Mouse (Mus musculus): ENCODE results near the gene Tmco4. TPM values are rescaled to one million over a fixed set of nuclear protein-coding genes. Genes with fewer than 3 reads are reported as not detected.

Tmco4 gene
- 10 to 100 TPM; 19.1 to 23.0 (median 21.1) TPM for total RNA-seq (2022)

DNA sequence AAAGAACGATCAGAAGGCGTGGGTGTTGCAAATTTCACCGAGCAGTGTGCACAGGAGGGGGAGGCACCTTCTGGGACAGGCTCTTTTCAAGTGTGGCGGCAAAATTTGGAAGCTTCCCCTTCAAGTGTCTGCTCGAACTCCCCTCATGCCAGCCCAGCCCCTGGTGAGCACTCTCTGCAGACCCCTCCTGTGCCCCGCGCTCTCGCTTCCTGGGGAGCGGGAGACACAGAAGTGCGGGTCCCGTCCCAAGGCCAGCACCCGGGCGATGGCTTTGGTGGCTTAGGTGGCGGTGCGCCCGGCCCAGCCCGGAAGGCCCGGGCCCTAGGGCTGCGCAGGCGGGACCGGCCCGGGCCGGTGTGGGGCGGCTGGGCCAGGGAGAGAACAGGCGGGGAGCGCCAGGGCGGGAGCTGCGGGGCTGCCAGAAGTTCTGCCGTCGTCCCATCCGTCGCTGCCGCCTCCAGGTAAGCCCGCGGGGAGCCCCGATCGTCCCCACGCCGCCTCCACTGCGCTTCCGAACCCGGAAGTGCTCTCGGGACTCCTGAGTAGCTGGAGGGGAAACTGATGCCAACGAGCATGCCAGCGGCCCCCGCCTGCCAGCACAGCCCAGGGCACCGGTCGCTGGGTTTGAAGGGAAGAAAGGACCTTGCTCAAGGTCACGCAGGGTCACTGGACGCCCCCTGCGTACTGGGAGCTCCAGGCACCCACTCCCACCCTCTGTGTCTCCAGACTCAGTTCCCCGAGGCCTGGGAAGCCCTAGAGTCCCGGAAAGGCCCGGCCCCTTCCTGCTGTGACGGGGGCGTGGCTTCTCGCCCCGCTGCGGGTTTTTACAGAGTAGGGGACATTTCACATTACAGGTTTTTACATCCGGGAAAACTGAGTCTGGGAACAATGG lies at the start of gene Tmco4:
Tmco4 (plus strand) TSS at position 62 of the 892 bp plus-strand sequence.
- peak; percentile 71 for DNase-seq

DNA sequence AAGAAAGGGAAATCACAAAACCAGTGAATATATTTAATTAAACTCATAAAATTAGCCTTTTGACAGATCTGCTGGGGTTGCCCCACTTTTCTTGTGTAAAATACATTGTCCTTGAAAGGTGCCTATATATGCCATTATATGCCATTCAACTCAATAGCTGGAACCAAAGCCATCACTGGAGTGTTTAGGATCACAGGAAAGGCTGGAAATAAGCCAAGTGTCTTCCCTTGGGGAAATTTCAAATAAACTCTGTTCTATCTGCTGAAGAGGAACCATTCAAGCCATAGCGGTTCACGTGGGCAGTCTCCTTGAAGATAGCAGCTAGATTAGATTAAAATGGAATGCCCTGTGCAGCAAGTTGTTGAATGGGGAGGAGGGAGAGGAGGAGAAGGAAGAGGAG lies 47.1 kb upstream of the Tmco4 start:
- DNase-seq, result no peak

DNA sequence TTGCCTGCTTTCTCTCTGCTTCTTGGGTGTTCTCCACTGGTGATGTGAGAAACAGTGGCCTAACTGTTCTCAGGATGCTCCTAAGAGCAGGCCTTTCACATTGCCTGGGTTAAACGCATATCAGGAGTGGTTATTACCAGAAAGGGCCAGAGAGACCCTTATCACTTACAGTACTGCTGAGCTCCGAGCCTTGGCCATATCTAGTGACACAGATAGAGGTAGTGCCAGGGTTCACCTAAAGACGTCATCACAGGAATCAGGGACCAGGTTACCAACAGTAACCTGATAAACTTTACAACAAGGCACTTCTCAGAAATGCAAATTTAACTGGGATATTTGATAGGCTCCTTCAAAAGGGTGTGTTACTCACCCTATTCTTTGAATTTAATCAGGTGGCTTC lies 38.8 kb upstream of the Tmco4 start:
- no peak for DNase-seq

DNA sequence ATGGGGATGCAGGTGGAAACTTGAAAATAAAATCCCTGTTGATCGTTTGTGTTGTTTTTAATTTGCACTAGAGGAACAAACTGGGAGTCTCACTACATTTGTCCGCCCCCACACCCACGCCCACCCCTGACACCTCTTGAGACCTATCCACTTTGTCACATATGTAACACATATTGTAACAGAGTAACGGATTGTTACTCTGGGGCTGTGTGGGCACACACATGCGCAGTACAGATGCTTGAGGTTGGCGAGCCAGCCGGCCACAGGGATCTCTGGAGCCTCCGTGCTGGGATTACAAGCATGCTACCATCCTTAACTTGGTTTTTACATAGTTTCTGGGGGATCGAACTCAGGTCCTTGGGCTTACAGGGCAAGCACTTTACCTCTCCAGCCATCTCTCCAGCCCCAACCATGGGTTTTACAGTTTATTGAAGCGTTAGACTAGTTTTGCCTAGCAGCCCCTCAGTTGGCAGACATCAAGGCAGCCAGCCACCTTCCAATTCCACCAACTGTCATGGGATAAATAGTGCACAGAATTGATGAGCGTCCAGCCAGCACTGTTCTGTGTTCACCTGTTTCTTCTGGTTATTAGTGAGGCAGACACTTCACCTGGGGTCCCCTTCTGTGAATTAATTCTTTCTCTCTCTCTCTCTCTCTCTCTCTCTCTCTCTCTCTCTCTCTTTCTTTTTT lies 38.1 kb upstream of the Tmco4 start:
- DNase-seq, result no peak

DNA sequence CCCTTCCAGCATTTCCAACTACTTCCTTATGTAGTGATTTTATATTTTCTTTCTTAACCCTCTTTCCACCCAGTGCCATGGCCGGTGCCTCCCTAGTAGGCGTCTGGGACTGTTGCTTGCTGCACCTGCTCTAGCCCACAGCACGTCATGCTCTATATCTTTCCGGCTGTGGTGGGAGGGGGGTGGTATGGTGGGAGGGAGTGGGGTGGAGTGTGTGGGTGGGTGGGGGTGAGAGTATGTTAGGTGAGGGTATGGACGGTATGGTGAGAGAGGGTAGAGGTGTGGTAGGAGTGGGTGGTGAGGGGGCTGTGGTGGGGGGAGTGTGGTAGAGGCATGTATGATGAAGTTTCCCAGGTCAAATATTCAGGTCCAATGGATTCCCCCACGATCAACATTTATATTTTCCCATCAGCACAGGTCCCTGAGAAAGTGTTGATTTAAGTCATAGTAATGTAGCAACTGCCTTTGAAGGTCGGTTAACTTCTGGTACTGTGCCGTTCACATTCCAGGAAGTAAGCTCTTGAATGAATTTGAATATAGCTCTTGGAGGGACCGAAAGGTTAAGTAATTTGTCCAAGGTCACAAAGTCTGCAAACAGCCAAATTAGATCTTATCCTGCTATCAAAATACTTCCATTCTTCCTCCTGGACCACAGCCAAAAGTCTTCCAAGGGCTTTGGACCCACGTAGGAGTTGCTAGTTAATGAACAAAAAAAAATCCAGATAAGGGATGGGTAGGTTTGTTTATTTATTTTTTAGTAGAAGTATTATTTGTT lies 34.0 kb upstream of the Tmco4 start:
- no peak for DNase-seq

DNA sequence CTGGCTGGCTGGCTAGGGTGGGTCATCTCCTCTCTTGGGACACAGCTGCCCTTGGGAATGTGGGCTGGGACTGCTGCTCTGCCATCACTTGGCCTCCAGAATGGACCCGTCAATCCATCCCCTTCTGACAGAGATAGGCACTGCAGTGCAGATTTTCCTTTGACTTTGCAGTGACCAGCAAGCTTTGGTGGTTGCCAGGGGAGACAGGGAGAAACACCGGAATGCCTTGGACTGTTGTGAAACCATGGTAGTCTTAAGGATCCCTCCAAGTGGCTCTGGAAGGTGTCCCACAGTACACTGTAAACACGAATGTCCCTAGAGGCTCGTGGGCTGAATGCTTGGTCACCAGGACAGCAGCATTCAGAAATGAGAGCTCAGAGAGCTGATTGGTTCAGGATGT lies 33.2 kb upstream of the Tmco4 start:
- no peak for DNase-seq

DNA sequence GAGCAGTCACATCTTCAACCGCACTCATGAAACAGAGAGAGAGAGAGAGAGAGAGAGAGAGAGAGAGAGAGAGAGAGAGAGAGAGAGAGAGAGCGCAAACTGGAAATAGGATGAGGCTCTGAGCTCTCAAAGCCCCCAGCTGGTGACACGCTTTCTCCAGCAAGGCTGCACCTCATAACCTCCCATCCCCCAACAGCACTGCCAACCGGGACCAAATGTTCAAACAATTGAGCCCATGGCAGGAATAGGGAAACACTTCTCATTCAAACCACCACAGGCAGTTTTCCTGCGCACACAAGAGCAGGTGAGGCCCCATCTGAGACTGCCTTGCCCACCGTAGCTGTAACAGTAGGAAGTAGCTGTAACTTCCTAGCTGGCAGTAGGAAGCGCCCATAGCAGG lies 31.3 kb upstream of the Tmco4 start:
- DNase-seq, result no peak

DNA sequence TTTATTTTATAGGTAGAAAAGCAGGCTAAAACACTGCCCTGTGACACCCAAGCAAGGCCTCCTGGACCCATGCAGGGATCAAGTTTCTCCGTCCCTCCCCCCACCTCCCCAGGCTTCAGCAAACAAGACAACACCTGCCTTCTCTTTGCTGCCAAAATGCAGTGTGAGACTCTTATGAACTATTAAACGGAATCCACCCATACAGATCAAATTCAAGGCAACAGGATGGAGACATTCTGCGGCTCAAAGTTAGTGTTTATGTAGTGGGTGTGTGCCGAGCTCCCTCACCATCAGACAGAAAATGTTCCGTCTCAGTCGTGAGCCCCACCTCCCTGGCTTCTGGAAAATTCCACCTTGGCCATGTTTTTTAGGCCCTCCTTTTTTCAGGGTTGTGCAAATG lies 30.7 kb upstream of the Tmco4 start:
- no peak for DNase-seq

DNA sequence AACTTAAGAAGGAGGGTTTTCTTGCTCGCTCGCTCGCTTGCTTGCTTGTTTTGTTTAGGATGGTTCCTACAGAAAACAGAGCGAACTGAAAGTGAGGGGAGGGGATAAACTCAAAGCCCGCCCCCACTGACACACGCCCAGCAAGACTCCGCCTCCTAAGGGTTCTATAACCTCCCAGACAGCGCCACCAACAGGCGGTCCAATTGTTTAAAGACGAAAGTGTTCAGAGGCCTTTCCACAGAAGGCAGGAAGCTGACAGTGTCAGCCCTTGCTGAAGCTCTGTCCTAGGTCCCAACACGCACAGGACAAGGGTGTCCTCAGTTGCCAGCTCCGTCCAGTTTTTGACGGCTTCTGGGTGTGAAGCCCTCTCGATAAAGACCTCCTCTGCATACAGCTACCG lies 29.0 kb upstream of the Tmco4 start:
- DNase-seq, result peak; percentile 62

DNA sequence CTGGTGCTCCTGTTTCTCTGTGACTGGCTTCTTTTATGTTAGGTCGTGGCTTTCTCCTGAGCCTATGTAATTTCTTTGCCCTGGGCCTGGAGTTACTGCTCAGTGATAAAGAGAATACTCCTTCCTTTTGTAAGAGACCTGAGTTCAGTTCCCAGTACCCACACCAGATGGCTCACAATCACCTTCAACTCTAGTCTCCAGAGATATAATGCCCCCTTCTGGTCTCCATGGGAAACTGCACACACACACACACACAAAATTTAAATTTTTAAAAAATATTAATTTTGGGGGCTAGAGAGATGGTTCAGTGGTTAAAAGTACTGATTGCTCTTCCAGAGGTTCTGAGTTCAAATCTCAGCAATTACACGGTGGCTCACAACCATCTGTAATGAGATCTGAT lies 24.4 kb upstream of the Tmco4 start:
- no peak for DNase-seq

DNA sequence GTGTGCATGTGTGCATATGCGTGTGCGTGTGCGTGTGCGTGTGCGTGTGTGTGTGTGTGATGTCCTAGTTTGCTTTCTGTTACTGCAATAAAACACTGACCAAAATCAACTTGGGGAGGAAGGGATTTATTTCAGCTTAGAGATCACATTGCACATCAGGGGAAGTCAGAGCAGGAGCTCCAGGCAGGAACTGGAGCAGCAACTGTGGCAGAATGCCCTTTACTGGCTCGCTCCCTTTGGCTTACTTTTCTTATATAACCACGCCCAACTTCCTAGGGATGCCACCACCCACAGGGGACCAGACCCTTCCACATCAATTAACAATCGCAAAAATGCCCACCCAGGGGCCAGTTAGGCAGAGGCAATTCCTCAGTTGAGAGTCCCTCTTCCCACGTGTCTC lies 14.1 kb upstream of the Tmco4 start:
- DNase-seq, result no peak

DNA sequence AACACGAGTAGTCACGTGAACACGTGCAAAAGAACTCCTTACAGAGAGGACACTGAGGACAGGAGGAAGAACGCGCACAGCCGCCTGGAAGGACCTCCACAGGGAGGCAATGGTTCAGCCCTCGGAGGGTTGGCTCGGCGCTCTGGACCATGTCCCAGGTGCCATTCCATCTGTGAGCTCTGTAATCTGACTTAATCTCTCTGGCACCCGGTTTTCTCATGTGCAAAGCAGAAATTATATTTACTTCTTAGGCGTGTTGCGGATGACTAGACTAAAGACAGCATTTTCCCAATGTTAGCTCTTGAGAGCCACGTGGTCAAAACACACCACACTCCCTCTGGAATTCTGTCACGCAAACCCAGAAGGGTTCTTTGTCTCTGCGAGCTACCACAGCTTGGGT lies 13.6 kb upstream of the Tmco4 start:
- no peak for DNase-seq

DNA sequence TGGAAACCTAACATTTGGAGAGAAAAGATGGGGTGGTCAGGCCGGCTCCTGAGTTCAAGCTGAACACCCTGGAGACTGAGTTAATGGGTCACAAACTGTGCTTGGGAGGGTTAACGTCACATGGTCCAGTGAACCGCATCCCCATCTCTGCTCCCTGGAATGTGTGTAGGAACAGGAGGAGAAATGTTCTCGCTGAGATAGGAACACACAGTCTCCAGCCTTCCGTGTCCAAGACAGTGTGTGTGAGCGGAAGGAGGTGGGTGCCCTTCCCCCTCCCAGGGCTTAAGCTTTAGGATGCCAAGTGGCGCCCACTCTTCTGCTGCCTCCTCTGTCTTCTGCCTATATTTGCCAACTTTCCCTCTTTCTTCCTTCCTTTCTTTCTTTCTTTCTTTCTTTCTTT lies 12.8 kb upstream of the Tmco4 start:
- no peak for DNase-seq

DNA sequence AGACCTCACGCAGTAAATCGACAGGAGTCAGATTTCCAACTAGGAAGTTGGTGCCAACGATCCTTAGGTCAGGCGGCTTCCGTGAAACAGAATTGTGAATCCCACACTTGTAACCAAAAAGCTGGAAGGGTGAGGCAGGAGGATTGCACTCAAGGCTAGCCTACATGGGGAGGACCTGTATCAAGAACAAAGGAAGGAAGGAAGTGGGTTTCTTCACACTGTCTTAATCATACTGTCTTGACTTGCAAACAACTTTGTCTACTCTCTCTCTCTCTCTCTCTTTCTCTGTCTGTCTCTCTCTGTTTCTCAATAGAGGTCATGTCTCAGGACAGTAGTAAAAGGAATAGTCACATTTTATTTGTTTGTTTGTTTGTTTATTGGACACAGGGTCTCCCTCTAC lies 10.0 kb upstream of the Tmco4 start:
- DNase-seq, result no peak

DNA sequence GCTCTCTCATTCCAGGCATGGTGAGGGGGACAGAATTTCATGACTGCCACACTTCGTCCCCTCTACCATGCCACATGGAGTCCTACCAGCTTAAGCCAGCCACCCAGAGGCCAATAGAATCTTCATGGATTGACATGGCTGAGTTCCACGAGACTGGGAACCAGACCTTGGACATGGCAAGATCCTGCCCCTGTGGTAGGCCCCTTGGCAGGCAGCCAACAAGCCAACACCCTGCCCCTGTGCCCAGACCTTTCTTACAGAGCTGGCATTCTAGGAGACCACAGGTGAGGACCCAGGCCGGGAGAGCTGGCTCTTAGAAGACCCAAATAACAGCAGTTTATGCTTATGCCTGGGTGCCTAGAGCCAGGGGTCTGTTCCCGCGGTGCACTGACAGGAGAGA lies 6.8 kb upstream of the Tmco4 start:
- no peak for DNase-seq

DNA sequence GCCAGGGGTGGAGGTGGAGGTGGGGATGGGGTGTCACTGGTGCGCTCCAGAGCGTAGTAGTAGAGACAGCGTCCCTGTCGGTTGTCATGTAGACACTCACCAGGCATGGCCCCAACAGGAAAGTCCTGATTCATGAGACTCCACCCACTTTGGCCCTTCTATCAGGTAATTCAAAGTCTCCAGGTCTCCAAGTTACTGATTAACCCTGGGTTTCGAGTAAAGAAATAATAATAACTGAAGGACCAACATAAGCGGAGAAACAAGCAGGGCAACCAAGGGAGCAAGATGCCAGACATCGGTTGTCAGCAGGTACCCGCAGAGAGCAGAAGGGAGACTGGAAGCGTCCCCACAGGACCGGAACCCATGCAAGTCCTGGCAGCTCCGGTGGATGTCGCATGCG lies 5.8 kb upstream of the Tmco4 start, which contains the start of gene Rnf186:
Rnf186 (plus strand) TSS at position 247 of the 400 bp plus-strand sequence.
- DNase-seq, result no peak

DNA sequence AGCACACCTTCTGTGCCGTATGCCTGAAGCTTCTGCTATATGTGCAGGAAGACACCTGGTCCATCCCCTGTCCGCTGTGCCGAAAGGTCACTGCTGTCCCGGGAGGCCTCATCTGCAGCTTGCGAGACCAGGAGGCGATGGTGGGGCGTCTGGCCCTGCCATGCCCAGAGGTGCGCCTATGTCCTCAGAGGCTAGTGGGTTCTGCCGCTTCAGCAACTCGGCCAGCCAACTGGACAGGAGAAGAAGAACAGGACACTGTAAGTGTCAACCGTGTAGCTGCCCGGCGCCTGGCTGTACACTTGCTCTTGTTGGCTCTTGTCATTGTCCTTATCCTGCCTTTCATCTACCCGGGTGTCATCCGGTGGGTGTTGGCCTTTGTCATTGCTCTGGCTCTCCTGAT lies 5.2 kb upstream of the Tmco4 start:
- no peak for DNase-seq

DNA sequence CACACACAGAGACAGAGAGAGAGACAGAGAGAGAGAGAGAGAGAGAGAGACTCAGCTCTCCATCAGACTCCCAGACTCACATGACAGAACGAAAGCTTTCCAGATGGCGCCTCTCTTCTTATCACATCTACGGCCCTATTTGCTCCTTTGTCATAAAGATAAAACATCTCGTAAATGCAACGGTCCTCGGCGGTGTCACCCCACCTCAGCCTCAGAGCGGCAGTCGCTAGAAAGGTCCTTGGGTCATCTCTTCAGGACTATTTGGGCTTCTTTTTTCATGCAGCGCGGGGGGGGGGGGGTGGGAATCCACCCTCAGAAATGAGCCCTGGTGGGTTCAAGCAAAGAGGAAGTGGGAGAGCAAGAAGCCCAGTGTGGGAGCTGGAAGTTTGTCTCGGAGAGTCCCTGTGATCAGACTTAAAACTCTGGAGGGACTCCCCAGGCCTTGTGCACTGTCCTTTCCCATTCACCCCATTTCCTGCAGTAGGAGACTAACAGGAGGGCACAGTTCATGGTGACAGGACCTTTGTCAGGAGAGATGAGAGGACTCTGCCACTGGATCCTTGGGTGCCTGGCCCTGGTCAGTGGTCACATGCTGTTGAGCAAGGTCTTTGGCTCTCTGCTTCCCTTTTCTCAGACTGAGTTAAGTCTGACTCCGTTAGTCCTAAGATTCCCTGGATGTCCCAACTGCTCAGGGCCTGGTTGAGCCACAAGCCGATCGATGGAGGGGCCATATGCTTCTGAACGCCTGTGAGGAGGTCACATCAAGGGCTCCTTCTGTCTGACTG lies 3.7 kb upstream of the Tmco4 start:
- DNase-seq, result no peak

DNA sequence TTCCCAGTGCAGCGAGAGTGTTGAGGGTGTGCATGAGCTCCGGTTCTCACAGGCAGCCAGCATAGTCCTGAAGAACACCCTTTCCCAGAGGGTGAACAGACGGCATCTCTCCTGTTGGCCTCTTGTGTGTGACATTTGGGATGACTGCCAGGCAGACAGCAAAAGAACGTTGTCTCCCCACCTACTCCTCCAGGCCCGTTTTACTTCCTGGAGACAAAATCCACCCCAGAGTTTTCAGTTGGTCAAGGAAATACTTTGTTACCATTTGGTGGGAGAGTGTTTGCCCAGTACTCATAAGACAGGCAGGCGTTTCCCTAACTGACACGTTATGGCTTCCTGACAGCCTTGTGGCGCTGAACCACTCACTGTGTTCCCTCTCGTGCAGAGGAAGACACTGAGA lies 3.0 kb upstream of the Tmco4 start:
- DNase-seq, result no peak

DNA sequence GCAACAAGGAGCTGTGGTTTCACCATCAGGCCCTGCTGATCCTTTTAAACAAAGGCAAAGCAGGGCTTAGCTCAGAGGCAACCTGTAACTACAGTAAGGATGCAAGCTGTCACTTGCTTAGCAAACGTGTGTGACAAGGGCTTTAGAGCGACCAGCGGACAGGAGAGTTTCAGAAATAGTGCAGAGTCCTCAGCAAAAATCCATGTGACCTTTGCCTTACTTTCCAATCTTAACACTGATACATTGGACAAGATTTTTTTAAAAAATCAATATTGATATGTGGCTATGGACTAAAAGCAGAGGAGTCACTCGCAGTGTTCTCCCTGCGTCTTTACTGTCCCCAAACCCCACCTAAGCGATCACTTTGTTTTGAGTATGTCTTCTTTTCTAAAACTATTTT lies 1.3 kb upstream of the Tmco4 start:
- DNase-seq, result no peak

DNA sequence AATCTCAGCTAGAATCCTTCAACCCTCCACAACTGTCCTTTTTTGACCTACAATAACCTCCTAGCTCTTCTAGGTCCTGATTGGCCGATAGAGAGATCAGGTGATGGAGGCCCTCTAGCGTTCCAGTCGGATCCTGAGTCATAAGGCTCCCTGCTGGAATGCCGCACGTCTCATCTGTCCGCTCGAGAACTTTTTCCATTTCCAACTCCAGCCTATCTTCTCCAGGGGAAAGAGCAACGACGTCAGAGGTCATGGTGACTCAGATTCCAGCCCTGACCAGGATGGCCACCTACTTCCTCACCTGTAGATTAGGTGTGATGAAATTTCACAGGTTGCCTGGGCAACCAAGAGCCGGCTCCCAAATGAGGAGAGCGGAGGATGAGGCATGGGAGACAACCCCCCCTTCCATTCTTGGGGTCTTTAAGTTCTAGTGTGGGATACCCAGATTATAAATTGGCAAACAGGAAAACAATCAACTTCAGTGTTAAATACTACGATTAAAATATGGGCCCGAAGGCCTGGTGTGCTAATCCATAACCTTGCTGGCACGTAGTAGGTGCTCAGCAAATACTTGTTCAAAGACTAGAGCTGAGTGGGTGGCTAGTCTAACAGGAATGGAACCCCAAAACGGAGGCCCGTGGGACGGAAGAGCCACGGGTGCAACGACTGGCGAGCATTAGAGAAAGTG lies 405 bp upstream of the Tmco4 start:
- DNase-seq, result peak; percentile 78

DNA sequence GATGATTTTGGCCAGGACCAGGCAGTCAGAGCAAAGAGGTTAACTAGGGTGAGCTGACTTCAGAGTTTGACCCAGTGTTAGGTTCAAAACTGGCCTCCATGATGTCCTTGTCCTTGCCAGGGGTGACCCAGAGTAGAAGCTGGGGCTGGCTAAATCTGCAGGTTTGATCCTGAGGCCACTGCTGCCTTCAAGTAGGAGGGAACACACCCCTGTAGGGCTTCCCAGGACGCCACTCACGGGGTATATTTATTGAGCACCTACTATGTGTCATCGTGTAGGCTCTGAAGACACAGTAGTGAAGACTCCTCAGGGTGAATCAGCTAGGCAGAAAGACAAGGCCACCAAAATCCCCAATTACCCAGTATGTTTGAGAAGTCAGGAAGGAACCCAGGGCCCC lies 1.0 kb downstream of the Tmco4 start:
- no peak for DNase-seq
